Mouse (Mus musculus): ENCODE data around the gene Smarcc1. TPM values are rescaled to one million over a fixed set of nuclear protein-coding genes. Genes with fewer than 3 reads are reported as not detected.
"Not testable (repeated sequence)": the region's sequence is repeated elsewhere in the genome, so short reads cannot be mapped to it uniquely, and the experiment has no call there.

Smarcc1 gene
- total RNA-seq, 4 experiments from 2014 or later: 65.3 to 82.2 (median 72.2) TPM

- DNase-seq (ENCODE audit: low spot score in 2 of 2): peak; percentile 97 to 99
These were observed 14.2 kb downstream of the Smarcc1 start for GRCm38 (mm10) chr9:110131525-110132197.

GRCm38 (mm10) chr9:110132201-110132605, 14.7 kb downstream of the Smarcc1 start:
- DNase-seq (ENCODE audit: low spot score in 2 of 2): no peak

- DNase-seq (ENCODE audit: low spot score in 2 of 2): no peak
These were observed 15.4 kb downstream of the Smarcc1 start for GRCm38 (mm10) chr9:110132921-110133320.

GRCm38 (mm10) chr9:110134176-110134575, 16.7 kb downstream of the Smarcc1 start:
- DNase-seq (ENCODE audit: low spot score in 2 of 2): no peak

GRCm38 (mm10) chr9:110139119-110139518, 21.6 kb downstream of the Smarcc1 start:
- no peak for DNase-seq (ENCODE audit: low spot score in 2 of 2)

GRCm38 (mm10) chr9:110142097-110142496, 24.6 kb downstream of the Smarcc1 start:
- DNase-seq (ENCODE audit: low spot score in 2 of 2): no peak

- no peak for DNase-seq (ENCODE audit: low spot score in 2 of 2)
These were observed 31.1 kb downstream of the Smarcc1 start for GRCm38 (mm10) chr9:110148598-110148997.

GRCm38 (mm10) chr9:110159036-110159435, 41.5 kb downstream of the Smarcc1 start:
- DNase-seq (ENCODE audit: low spot score in 2 of 2): no peak

- not testable (repeated sequence) for DNase-seq (ENCODE audit: low spot score in 2 of 2)
These were observed 43.0 kb downstream of the Smarcc1 start for GRCm38 (mm10) chr9:110160486-110160885.

GRCm38 (mm10) chr9:110162441-110162840, 44.9 kb downstream of the Smarcc1 start:
- DNase-seq (ENCODE audit: low spot score in 2 of 2): no peak

- no peak for DNase-seq (ENCODE audit: low spot score in 2 of 2)
These were observed 45.6 kb downstream of the Smarcc1 start for GRCm38 (mm10) chr9:110163071-110163470.

GRCm38 (mm10) chr9:110170858-110171257, 53.4 kb downstream of the Smarcc1 start:
- DNase-seq (ENCODE audit: low spot score in 2 of 2): peak; percentile 14 to 17

- no peak for DNase-seq (ENCODE audit: low spot score in 2 of 2)
These were observed 82.4 kb downstream of the Smarcc1 start for GRCm38 (mm10) chr9:110199870-110200269.

- peak; percentile 43 to 79 for DNase-seq (ENCODE audit: low spot score in 2 of 2)
These were observed 88.3 kb downstream of the Smarcc1 start for GRCm38 (mm10) chr9:110205526-110206404.

GRCm38 (mm10) chr9:110206437-110206836, 88.9 kb downstream of the Smarcc1 start:
- no peak for DNase-seq (ENCODE audit: low spot score in 2 of 2)

- DNase-seq (ENCODE audit: low spot score in 2 of 2): no peak
These were observed 90.8 kb downstream of the Smarcc1 start for GRCm38 (mm10) chr9:110208265-110208664.

GRCm38 (mm10) chr9:110208967-110209366, 91.5 kb downstream of the Smarcc1 start:
- no peak for DNase-seq (ENCODE audit: low spot score in 2 of 2)

GRCm38 (mm10) chr9:110224273-110224672, 106.8 kb downstream of the Smarcc1 start:
- DNase-seq (ENCODE audit: low spot score in 2 of 2): no peak

- DNase-seq (ENCODE audit: low spot score in 2 of 2): no peak
These were observed 108.7 kb downstream of the Smarcc1 start for GRCm38 (mm10) chr9:110226191-110226590.

- no peak for DNase-seq (ENCODE audit: low spot score in 2 of 2)
These were observed 111.2 kb downstream of the Smarcc1 start for GRCm38 (mm10) chr9:110228671-110229070.

GRCm38 (mm10) chr9:110229112-110229511, 111.6 kb downstream of the Smarcc1 start:
- DNase-seq (ENCODE audit: low spot score in 2 of 2): no peak

- no peak for DNase-seq (ENCODE audit: low spot score in 2 of 2)
These were observed 112.2 kb downstream of the Smarcc1 start for GRCm38 (mm10) chr9:110229566-110230248.
